ENCODE assay signal across 10 mouse cellular contexts in genomic region chr7:104445961-104446645, GRCm38 (mm10). TPM values are rescaled to one million over a fixed set of nuclear protein-coding genes. Genes with fewer than 3 reads are reported as not detected.
DNase-seq lines count a peak whose midpoint lies in the region; ATAC-seq lines count a peak whose summit lies in the region.
"Had no signal": no experiment of that assay in that cellular context is flagged by ENCODE, and none has a peak within 500 bp of the region (broad histone marks: within the 10 kb centered on the region; RNA-seq: fewer than 3 reads in every experiment).

No protein-coding gene starts in this region.

- peak; percentile 95 for ATAC-seq in hematopoietic stem cell, adult 5-6 weeks (replicated peaks in 1 of 2; ENCODE audit: insufficient read depth in 1 of 2, low FRiP score in 2 of 2, low TSS enrichment in 1 of 2, low read depth in 1 of 2, poor library complexity in 2 of 2, severe bottlenecking in 2 of 2)
- ATAC-seq in lung, embryonic 15.5 days (ENCODE audit: borderline replicate concordance, extremely low read depth, low FRiP score, low TSS enrichment), result 0 out of 2 replicates have a peak, but pooled peaks have one; percentile 46
- no peak for ATAC-seq in hindbrain, embryonic 11.5 days (ENCODE audit: low FRiP score)

- H3K27ac ChIP-seq in lung, embryonic 15.5 days, result no peak overlapping the region
- H3K27ac ChIP-seq in hindbrain, embryonic 11.5 days (ENCODE audit: low read depth, low read length), result no peak overlapping the region
- H3K27ac ChIP-seq: embryonic facial prominence, embryonic 15.5 days had no signal

- H3K9me3 ChIP-seq in lung, embryonic 15.5 days, result no peaks in the 10 kb centered on the region
- H3K9me3 ChIP-seq in hindbrain, embryonic 11.5 days (ENCODE audit: control insufficient read depth, low read length), result no peaks in the 10 kb centered on the region
- H3K9me3 ChIP-seq: embryonic facial prominence, embryonic 15.5 days had no signal

- H3K4me3 ChIP-seq in lung, embryonic 15.5 days, result no peak overlapping the region
- H3K4me3 ChIP-seq in hindbrain, embryonic 11.5 days (ENCODE audit: low read depth, low read length), result no peak overlapping the region
- H3K4me3 ChIP-seq: embryonic facial prominence, embryonic 15.5 days had no signal

- WGBS in lung, embryonic 15.5 days, result 38% methylated on average over 2 of the region's 2 CpGs
- 67% methylated on average over 2 of the region's 2 CpGs for WGBS in hindbrain, embryonic 11.5 days

- H3K4me1 ChIP-seq in lung, embryonic 15.5 days, result no peaks in the 10 kb centered on the region
- no peaks in the 10 kb centered on the region for H3K4me1 ChIP-seq in hindbrain, embryonic 11.5 days (replicated peaks; ENCODE audit: control insufficient read depth, insufficient read depth, low read length)
- H3K4me1 ChIP-seq: embryonic facial prominence, embryonic 15.5 days had no signal

- DNase-seq in layer of hippocampus, adult 9-10 months (ENCODE audit: low spot score), result peak; percentile 13
- DNase-seq in layer of hippocampus, postnatal 10 days (ENCODE audit: low spot score in 2 of 2), result no peak
- peak; percentile 11 for DNase-seq in brain, adult 2 months (ENCODE audit: low read depth, low spot score)
- peak; percentile 34 to 45 for DNase-seq in thymus, postnatal 10 days (ENCODE audit: low spot score in 2 of 2)
- no peak for DNase-seq in gastrocnemius, adult 8-10 months (ENCODE audit: low spot score in 2 of 2)
- no peak for DNase-seq in hindbrain, embryonic 11.5 days (ENCODE audit: low spot score)

- H3K27me3 ChIP-seq in lung, embryonic 15.5 days, result no peaks in the 10 kb centered on the region
- H3K27me3 ChIP-seq in hindbrain, embryonic 11.5 days (ENCODE audit: control insufficient read depth, insufficient read depth, low read length), result no peaks in the 10 kb centered on the region
- H3K27me3 ChIP-seq: embryonic facial prominence, embryonic 15.5 days had no signal

- H3K9ac ChIP-seq in lung, embryonic 15.5 days, result no peak overlapping the region
- no peak overlapping the region for H3K9ac ChIP-seq in hindbrain, embryonic 11.5 days (ENCODE audit: low read depth, low read length)
- H3K9ac ChIP-seq: embryonic facial prominence, embryonic 15.5 days had no signal

- no peak overlapping the region; the same call in 1 of the 2 replicates for H3K4me2 ChIP-seq in lung, embryonic 15.5 days
- H3K4me2 ChIP-seq in hindbrain, embryonic 11.5 days (replicated peaks; ENCODE audit: low read depth, low read length), result no peak overlapping the region
- H3K4me2 ChIP-seq: embryonic facial prominence, embryonic 15.5 days had no signal

- H3K36me3 ChIP-seq in lung, embryonic 15.5 days, result no peaks in the 10 kb centered on the region
- no peaks in the 10 kb centered on the region for H3K36me3 ChIP-seq in hindbrain, embryonic 11.5 days (ENCODE audit: control insufficient read depth, insufficient read depth, low read length)
- H3K36me3 ChIP-seq: embryonic facial prominence, embryonic 15.5 days had no signal

RNA-seq across cellular contexts. Expression of gene Trim30a, which starts 18.9 kb away (rescaled TPM):
- total RNA-seq in layer of hippocampus, postnatal 10 days (2021), result under 1 TPM; 0.67 to 0.73 TPM
- 57.1 and 71.2 TPM in 2 replicates for total RNA-seq in hematopoietic stem cell, adult 5-6 weeks (2017)
- polyA plus RNA-seq in lung, embryonic 15.5 days (2015; fragmentation: Nextera tagmentation; extraction: Ambion mirVana), result 1.0 and 1.9 TPM in 2 replicates
- under 1 TPM; 0.53 to 0.96 (median 0.82) TPM for total RNA-seq in gastrocnemius, adult 8-10 months (2022)
- polyA plus RNA-seq in hindbrain, embryonic 11.5 days (2014; fragmentation: Nextera tagmentation; extraction: Ambion mirVana), result 0.74 and 0.81 TPM in 2 replicates

RNA-seq across cellular contexts. Expression of gene Trim30c, which starts 45.5 kb away (rescaled TPM):
- total RNA-seq in layer of hippocampus, postnatal 10 days (2021), result under 1 TPM in 1 of 2 experiments, not detected in 1; 0.25 TPM
- total RNA-seq in hematopoietic stem cell, adult 5-6 weeks (2017), result 2.8 and 5.3 TPM in 2 replicates
- polyA plus RNA-seq in lung, embryonic 15.5 days (2015; fragmentation: Nextera tagmentation; extraction: Ambion mirVana), result 0.22 and 0.26 TPM in 2 replicates
- total RNA-seq in gastrocnemius, adult 8-10 months (2022), result not detected
- 0.11 and 0.32 TPM in 2 replicates for polyA plus RNA-seq in hindbrain, embryonic 11.5 days (2014; fragmentation: Nextera tagmentation; extraction: Ambion mirVana)
- polyA plus RNA-seq: neural tube, embryonic 14.5 days had no signal

Comparison
In these comparisons a context has a peak if more than half of its experiments do, and no peak if none do; other contexts are left out.
1. DNase-seq: peak in layer of hippocampus, adult 9-10 months (single experiment), brain, adult 2 months (single experiment) and thymus, postnatal 10 days (2 of 2); none in layer of hippocampus, postnatal 10 days (0 of 2), gastrocnemius, adult 8-10 months (0 of 2) and hindbrain, embryonic 11.5 days (single experiment).
2. RNA of gene Trim30a, which starts 18.9 kb away (total RNA-seq): 57.1 to 71.2 TPM in hematopoietic stem cell, adult 5-6 weeks; 0.53 to 0.96 TPM in gastrocnemius, adult 8-10 months and 0.67 to 0.73 TPM in layer of hippocampus, postnatal 10 days; every median in the first group is over 10 times any median in the second.